Mouse (Mus musculus) ovary, adult 18-20 months (tissue): ENCODE measurements around the gene Ndufa11.

ENCODE experiments used
- DNase-seq: peaks from one replicate; pipeline ENCODE4 v3.0.0; 2022; ENCODE audit warnings: low spot score, mixed read lengths

Ndufa11 gene

GRCm38 (mm10) chr17:56716655-56717362 lies 758 bp upstream of the Ndufa11 start:
- peak; percentile 96 for DNase-seq

GRCm38 (mm10) chr17:56722441-56722840 lies 4.9 kb downstream of the Ndufa11 start:
- no peak for DNase-seq

- DNase-seq: no peak
Measured at GRCm38 (mm10) chr17:56723419-56724161, 6.0 kb downstream of the Ndufa11 start.

DNA sequence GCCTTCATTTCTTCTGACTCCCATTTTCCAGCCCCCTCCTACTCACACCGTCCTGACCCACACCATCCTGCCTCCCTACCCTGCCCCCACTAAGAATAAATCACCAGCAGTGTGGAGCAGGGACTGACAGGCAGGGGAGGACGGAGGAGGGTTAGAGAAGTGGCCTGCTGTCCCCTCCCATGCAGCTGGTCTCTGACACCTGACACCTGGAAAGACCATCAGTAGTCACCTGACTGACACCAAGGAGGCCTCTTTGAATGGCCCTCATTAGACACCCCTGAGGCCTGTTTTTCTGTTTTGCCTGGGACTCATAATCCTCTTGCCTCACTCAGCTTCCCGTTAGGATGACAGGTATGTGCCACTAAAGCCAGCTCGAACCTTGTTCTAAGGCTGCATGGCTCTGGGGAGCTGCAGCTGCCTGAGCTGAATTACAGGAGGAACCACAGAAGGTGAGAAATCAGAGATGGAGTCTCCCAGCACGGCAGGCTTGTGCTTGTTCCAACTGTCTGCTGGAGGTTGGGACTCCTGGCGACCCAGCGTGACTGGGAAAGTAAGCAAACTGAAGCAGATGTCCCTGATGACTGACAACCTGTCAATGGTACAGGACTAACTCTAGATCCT lies 9.6 kb downstream of the Ndufa11 start:
- no peak for DNase-seq

GRCm38 (mm10) chr17:56727659-56728058 lies 10.1 kb downstream of the Ndufa11 start:
- no peak for DNase-seq

GRCm38 (mm10) chr17:56728117-56728516 lies 10.6 kb downstream of the Ndufa11 start:
- no peak for DNase-seq

DNA sequence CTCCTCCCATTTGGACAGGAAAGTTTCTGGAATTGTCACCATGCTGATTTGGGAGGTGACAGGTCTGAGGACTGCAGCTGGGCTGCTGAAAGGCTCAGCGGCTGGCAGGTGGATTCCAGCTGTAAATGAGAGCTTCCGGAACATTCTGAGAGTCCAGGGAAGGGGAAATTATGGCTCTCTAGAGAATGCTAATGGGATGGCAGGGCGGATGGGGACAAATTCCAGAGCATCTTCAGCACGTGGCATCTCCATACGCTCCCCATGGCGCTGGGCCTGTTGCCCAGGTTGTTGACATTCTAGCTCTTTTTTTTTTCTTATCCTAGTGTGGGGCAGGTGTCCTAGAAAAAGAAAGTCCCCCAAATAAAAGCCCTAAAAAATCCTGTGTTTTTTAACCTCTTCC lies 11.6 kb downstream of the Ndufa11 start:
- DNase-seq: no peak

GRCm38 (mm10) chr17:56729656-56730055 lies 12.1 kb downstream of the Ndufa11 start:
- no peak for DNase-seq

DNA sequence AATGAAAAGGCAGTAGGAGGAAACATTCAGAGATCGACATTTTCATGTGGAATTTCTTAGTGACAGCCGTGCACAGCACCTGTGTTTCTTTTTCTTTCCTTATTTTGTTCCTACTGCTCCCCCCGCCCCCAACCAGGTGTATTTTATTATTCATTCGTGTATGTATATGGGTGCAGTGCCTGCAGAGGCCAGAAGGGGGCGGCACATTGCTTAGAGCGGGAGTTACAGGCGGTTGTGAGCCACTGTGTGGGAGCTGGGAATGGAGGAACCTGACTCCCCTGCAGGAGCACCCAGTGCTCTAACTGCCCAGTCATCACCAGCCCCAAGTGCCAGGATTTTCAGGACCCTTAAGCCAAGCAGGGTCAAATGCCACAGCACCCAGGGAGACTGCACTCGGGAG lies 19.0 kb downstream of the Ndufa11 start:
- no peak for DNase-seq

- no peak for DNase-seq
Measured at GRCm38 (mm10) chr17:56738221-56738620, 20.7 kb downstream of the Ndufa11 start.

DNA sequence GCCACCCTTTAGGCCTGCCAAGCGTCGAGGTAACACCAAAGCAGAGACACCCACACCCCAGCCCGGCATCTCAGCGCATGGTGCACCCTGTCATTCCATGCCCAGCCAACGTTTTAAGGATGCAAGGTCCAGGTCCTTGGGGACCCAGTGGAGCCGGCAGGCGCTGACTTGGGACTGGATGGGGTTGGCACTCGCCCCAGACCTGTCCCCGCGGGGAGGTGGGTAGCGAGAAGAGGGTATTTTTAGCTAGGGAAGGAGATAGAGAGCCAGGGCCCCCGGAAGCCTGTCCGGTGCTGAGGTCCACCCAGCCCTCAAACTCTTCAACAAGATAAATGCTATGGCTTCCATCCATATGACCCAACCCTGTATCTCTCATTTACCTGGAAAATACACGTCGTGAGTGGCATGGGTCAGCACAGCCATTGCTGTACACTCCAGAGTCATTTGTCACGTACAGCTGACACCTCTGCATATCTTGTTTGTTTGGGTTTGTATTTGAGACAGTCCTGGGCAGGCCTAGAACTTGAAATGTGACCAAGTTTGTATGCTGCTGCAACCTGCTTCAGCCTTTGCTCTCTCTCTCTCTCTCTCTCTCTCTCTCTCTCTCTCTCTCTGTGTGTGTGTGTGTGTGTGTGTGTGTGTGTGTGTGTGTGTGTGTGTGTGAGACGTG lies 22.7 kb downstream of the Ndufa11 start:
- DNase-seq: no peak

DNA sequence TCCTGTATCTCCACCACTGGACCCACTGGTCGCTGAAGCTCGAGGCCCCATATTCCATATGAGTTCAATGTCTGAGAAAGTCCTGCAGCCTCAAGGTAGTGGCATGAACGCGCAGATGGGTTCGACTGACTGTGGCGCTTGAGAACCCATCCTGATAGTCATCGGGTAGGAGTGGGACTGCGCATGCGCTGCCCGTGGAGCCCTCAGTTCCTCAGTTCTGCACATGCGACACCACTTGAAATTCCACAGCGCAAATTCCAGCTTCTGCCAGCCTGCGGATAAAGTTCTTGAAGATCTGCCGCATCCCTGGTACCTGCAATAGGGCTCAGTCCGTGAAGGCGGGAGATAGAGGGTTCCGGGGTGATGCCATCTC lies 23.2 kb downstream of the Ndufa11 start:
- DNase-seq: no peak

DNA sequence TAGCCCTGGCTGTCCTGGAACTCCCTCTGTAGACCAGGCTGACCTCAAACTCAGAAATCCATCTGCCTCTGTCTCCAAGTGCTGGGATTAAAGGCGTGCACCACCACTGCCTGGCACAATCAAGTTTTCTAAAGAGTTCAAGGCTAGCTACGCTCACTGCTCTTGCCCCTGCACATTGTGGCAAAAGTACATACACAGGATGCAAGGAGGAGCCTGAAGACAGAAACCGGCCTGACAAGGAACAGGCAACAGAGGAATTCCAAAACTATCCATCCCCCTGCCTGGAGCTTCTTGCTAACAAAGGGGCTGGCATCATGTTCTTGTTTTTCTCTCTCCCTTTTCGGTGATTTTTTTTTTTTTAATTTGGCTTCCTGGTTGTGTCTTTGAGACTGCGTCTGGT lies 26.6 kb downstream of the Ndufa11 start:
- DNase-seq: no peak

- no peak for DNase-seq
Measured at GRCm38 (mm10) chr17:56751404-56752072, 34.0 kb downstream of the Ndufa11 start.

- DNase-seq: no peak
Measured at GRCm38 (mm10) chr17:56753452-56753851, 35.9 kb downstream of the Ndufa11 start.

- DNase-seq: no peak
Measured at GRCm38 (mm10) chr17:56754271-56755185, 37.0 kb downstream of the Ndufa11 start.

DNA sequence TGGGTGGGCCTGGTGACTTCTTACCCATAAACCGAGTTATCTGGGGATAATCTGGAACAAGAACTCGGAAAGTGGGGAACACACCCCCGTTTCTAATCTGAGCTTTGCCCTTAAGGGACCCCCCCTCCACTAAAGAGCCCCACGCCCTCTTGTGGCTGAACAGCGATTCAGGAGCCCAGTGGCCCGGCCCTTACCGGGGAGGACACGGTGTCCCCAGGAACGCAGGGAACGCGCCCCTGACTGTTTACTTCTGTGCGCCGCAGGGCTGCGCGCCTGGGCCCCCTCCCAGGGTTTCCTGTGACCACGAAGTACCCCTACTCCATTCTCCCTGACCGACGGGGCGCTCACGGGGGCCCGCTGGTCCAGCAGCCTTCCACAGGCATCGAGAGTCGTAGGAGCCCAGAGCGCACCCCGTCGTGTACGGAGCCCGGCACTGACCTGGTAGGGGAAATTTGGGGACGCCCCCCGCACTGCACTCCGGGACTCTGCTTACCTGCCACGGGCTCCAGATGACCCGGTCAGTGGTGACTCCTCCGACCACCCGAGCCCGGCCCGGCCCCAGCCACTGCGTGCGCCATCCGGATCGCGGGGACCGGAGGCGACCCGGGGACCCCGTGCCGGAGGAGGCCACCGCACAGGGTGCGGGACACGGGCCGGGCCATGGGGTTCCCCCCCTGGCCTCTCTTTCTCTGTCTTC lies 39.3 kb downstream of the Ndufa11 start:
- no peak for DNase-seq

DNA sequence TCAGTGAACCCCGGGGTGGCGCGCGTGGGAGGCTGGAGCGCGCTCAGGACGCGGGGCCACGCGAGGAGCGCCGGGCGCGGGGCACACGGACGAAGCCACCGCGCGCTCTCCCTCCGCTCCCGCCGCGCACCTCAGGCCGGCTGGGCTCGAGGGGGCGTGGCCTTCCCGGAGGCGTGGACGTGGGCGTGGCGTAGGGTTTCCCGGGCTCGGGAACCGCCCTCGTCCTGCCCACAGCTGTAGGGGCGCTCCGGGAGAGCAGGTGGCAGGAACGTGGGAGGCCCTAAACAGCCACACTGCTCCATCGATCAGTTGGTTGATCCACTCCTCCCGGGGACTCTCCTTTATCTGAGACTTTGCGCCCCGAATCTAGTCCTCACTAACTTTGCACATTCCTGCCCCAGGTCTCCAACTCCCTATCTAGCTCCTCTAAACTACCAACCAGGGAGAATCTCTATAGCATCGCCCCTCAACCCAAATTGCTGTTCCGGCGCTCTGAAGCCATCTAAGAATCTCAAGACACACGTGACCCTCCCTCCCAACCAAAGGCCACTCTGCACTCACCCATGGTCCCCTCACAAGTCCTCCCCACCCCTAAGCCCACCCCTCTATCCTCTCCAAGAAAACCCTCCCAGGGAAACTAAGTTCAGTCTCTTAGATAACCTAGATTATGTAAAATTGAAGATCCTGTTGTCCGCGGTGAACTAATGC lies 40.0 kb downstream of the Ndufa11 start, which contains the start of gene Nrtn:
TSS of gene Nrtn (minus strand) at position 115 of the 708 bp plus-strand sequence.
- peak; percentile 78 for DNase-seq

GRCm38 (mm10) chr17:56758132-56758531 lies 40.6 kb downstream of the Ndufa11 start:
- DNase-seq: no peak

GRCm38 (mm10) chr17:56759261-56759660 lies 41.7 kb downstream of the Ndufa11 start:
- no peak for DNase-seq
